Mouse (Mus musculus) embryonic facial prominence, embryonic 12.5 days (tissue): ENCODE results near the gene Aldh16a1. TPM values are rescaled to one million over a fixed set of nuclear protein-coding genes. Genes with fewer than 3 reads are reported as not detected.
"Not testable (repeated sequence)": the region's sequence is repeated elsewhere in the genome, so short reads cannot be mapped to it uniquely, and the experiment has no call there.

Source experiments
- ATAC-seq: fragments of 200-750 bp; cut with Nextera tagmentation; 2 replicates; pipeline ENCODE4 v1.8.0; 2017; ENCODE audit not compliant: insufficient number of reproducible peaks, insufficient read depth, low FRiP score, low TSS enrichment
- H3K27ac ChIP-seq: fragments of 300-500 bp; sonication (generic); 2 replicates; pipeline ENCODE4 v1.5.1; 2016; ENCODE audit warnings: mild to moderate bottlenecking
- H3K27me3 ChIP-seq: fragments of 300-500 bp; sonication (generic); 2 replicates; pipeline ENCODE4 v1.6.1; 2016; ENCODE audit warnings: mild to moderate bottlenecking, moderate library complexity
- H3K36me3 ChIP-seq: fragments of 300-500 bp; sonication (generic); 2 replicates; pipeline ENCODE4 v1.6.1; 2016; ENCODE audit warnings: mild to moderate bottlenecking
- H3K4me1 ChIP-seq: fragments of 300-500 bp; sonication (generic); 2 replicates; pipeline ENCODE4 v1.6.1; 2016
- H3K4me2 ChIP-seq: fragments of 300-500 bp; sonication (generic); replicated peaks from 2 replicates; pipeline ENCODE4 v1.6.1; 2016; ENCODE audit warnings: mild to moderate bottlenecking, moderate library complexity
- H3K4me3 ChIP-seq: fragments of 300-500 bp; sonication (generic); 2 replicates; pipeline ENCODE4 v1.5.1; 2016; ENCODE audit warnings: mild to moderate bottlenecking
- H3K9ac ChIP-seq: fragments of 300-500 bp; sonication (generic); 2 replicates; pipeline ENCODE4 v1.6.1; 2016; ENCODE audit warnings: mild to moderate bottlenecking, moderate library complexity
- H3K9me3 ChIP-seq: fragments of 300-500 bp; sonication (generic); 2 replicates; pipeline ENCODE4 v1.6.1; 2016; ENCODE audit warnings: mild to moderate bottlenecking, moderate library complexity
- WGBS: fragments of 180-500 bp; shearing (Covaris S2); methylation state at CpG from one replicate; pipeline ENCODE4 v1.1.7; 2016; 5-methylcytosine and 5-hydroxymethylcytosine counted together
- polyA plus RNA-seq: library from polyadenylated mRNA; unstranded; fragments of >200 nt; fragmentation: Nextera tagmentation; extraction: Ambion mirVana; gene quantifications from 2 replicates; pipeline ENCODE4 v1.2.1, GENCODE M21; 2016

The Aldh16a1 gene
- polyA plus RNA-seq, 1 experiment from 2014 or later: 43.8 TPM

DNA sequence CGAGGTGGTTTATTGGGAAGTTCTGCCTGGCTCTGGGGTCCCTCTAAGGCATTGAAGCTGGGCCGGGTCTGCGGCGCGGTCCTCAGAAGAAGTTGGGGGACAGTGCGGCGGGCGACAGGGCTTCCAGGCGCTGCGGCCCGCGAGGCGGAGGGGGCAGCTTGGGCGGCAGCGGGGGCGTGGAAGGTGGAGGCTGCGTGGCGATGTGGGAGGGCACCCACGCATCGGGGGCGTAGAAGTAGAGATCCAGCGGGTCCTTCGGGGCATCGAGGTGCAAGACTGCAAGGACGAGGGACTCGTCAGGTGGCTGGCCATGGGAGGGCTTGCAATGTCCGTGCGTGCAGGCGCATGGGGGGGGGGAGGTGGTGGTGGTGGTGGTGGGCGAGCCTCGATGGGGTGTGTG, 22.0 kb upstream of the Aldh16a1 start:
- H3K9ac ChIP-seq: 0 out of 2 replicates have a peak overlapping the region, but pooled peaks have one; percentile 10

GRCm38 (mm10) chr7:45175929-45176328, 21.5 kb upstream of the Aldh16a1 start:
- peaks cover 91% of the 10 kb centered on the region for H3K27me3 ChIP-seq
- 0 out of 2 replicates have a peak overlapping the region, but pooled peaks have one; percentile 10 for H3K9ac ChIP-seq
- 2% methylated on average over 23 of the region's 23 CpGs for WGBS
- no peaks in the 10 kb centered on the region for H3K36me3 ChIP-seq
- H3K4me3 ChIP-seq: peak overlapping the region; percentile 18
- H3K4me1 ChIP-seq: peaks cover 12% of the 10 kb centered on the region
- H3K27ac ChIP-seq: no peak overlapping the region
- no peak for ATAC-seq
- 0 out of 2 replicates have a peak, but pooled peaks cover under 1% of the 10 kb centered on the region for H3K9me3 ChIP-seq
- H3K4me2 ChIP-seq: peak overlapping the region; percentile 39

More for the DNA sequence above, 22.0 kb upstream of the Aldh16a1 start:
- Histone ChIP-seq H3K27me3 (peaks cover 92% of the 10 kb centered on the region), H3K36me3 (no peaks in the 10 kb centered on the region), H3K4me3 (peak overlapping the region; percentile 18), H3K9me3 (no peaks in the 10 kb centered on the region), H3K27ac (no peak overlapping the region), H3K4me1 (peaks cover 12% of the 10 kb centered on the region), H3K4me2 (peak overlapping the region; percentile 39)
- WGBS: 3% methylated on average over 31 of the region's 31 CpGs
- no peak for ATAC-seq

GRCm38 (mm10) chr7:45175398-45175797, 21.0 kb upstream of the Aldh16a1 start:
- no peak overlapping the region for H3K27ac ChIP-seq
- H3K4me2 ChIP-seq: no peak overlapping the region
- H3K9ac ChIP-seq: no peak overlapping the region
- 4% methylated on average over 13 of the region's 13 CpGs for WGBS
- H3K4me3 ChIP-seq: no peak overlapping the region
- H3K9me3 ChIP-seq: peaks cover 5% of the 10 kb centered on the region; the same call in 1 of the 2 replicates
- no peaks in the 10 kb centered on the region for H3K36me3 ChIP-seq
- peaks cover 91% of the 10 kb centered on the region for H3K27me3 ChIP-seq
- no peak for ATAC-seq
- peaks cover 12% of the 10 kb centered on the region for H3K4me1 ChIP-seq

DNA sequence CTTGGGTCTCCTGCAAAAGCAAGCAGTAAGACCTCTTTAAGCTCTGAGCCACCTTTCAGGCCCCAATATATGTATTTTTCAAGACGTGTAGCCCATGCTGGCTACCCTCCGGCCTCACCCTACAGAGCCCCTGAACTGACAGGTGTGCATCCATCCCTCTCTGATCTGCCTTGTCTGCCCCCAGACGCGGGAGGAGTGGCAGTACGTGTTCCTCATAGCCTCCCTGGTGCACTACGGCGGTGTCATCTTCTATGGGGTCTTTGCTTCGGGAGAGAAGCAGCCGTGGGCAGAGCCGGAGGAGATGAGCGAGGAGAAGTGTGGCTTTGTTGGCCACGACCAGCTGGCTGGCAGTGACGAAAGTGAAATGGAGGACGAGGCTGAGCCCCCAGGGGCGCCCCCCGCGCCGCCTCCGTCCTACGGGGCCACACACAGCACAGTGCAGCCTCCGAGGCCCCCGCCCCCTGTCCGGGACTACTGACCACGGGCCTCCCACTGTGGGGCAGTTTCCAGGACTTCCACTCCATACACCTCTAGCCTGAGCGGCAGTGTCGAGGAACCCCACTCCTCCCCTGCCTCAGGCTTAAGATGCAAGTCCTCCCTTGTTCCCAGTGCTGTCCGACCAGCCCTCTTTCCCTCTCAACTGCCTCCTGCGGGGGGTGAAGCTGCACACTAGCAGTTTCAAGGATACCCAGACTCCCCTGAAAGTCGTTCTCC, 20.3 kb upstream of the Aldh16a1 start:
- Histone ChIP-seq H3K4me2 (peak overlapping the region; percentile 14), H3K9me3 (peaks cover 11% of the 10 kb centered on the region), H3K9ac (no peak overlapping the region), H3K27me3 (peaks cover 90% of the 10 kb centered on the region), H3K4me1 (peaks cover 12% of the 10 kb centered on the region), H3K36me3 (no peaks in the 10 kb centered on the region), H3K27ac (no peak overlapping the region), H3K4me3 (no peak overlapping the region; the same call in 1 of the 2 replicates)
- WGBS: 2% methylated on average over 29 of the region's 29 CpGs
- ATAC-seq: no peak

DNA sequence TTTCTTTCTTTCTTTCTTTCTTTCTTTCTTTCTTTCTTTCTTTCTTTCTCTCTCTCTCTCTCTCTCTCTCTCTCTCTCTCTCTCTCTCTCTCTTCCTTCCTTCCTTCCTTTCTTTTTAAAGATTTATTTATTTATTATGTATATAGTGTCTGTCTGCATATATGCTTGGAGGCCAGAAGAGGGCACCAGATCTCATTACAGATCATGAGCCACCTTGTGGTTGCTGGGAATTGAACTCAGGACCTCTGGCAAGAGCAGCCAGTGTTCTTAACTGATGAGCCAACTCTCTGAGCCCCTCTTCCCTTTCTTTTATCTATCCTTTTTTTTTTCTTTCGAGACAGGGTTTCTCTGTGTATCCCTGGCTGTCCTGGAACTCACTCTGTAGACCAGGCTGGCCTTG, 19.4 kb upstream of the Aldh16a1 start:
- not testable (repeated sequence) for H3K27ac ChIP-seq, H3K36me3 ChIP-seq, H3K4me2 ChIP-seq, ATAC-seq, H3K9ac ChIP-seq, H3K4me3 ChIP-seq
- 42% methylated on average over 1 of the region's 1 CpGs for WGBS
- peaks cover 90% of the 10 kb centered on the region for H3K27me3 ChIP-seq
- peaks cover 21% of the 10 kb centered on the region for H3K9me3 ChIP-seq
- peaks cover 12% of the 10 kb centered on the region for H3K4me1 ChIP-seq

DNA sequence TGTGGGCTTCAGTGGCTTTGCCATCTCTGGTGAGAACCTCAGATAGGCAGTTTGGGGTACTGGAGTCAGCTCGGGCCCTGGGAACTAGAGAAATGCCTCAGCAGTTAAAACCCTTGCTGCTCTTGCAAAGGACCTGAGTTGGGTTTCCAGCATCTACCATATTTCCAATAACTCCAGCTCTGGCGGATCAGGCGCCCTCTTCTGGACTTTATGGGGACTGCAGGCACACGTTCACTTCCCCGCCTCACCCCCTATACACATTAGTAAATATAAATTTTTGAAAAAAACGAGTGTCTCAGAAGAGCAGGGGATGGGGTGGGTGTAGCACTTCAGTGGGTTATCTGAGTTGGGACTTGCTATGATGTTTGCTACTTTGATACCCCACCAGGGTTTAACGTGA, 18.6 kb upstream of the Aldh16a1 start:
- ATAC-seq: no peak
- Histone ChIP-seq H3K27ac (no peak overlapping the region), H3K4me3 (no peak overlapping the region), H3K4me1 (peaks cover 12% of the 10 kb centered on the region), H3K9ac (no peak overlapping the region), H3K27me3 (peaks cover 90% of the 10 kb centered on the region), H3K4me2 (no peak overlapping the region), H3K36me3 (no peaks in the 10 kb centered on the region), H3K9me3 (peaks cover 21% of the 10 kb centered on the region)
- WGBS: 58% methylated on average over 7 of the region's 7 CpGs

- H3K9me3 ChIP-seq: peaks cover 21% of the 10 kb centered on the region
- H3K36me3 ChIP-seq: no peaks in the 10 kb centered on the region
- H3K4me2 ChIP-seq: no peak overlapping the region
- 97% methylated on average over 3 of the region's 3 CpGs for WGBS
- no peaks in the 10 kb centered on the region for H3K4me1 ChIP-seq
- no peak overlapping the region for H3K4me3 ChIP-seq
- H3K27ac ChIP-seq: no peak overlapping the region
- H3K9ac ChIP-seq: no peak overlapping the region
- ATAC-seq: no peak
- peaks cover 89% of the 10 kb centered on the region for H3K27me3 ChIP-seq
Measured at GRCm38 (mm10) chr7:45169495-45169894, 15.1 kb upstream of the Aldh16a1 start.

GRCm38 (mm10) chr7:45168656-45169055, 14.3 kb upstream of the Aldh16a1 start:
- Histone ChIP-seq H3K36me3 (no peaks in the 10 kb centered on the region), H3K4me2 (no peak overlapping the region), H3K27ac (no peak overlapping the region), H3K4me3 (no peak overlapping the region), H3K9ac (no peak overlapping the region), H3K9me3 (peaks cover 21% of the 10 kb centered on the region), H3K4me1 (no peaks in the 10 kb centered on the region), H3K27me3 (peaks cover 90% of the 10 kb centered on the region)
- WGBS: 4% methylated on average over 24 of the region's 24 CpGs
- no peak for ATAC-seq

DNA sequence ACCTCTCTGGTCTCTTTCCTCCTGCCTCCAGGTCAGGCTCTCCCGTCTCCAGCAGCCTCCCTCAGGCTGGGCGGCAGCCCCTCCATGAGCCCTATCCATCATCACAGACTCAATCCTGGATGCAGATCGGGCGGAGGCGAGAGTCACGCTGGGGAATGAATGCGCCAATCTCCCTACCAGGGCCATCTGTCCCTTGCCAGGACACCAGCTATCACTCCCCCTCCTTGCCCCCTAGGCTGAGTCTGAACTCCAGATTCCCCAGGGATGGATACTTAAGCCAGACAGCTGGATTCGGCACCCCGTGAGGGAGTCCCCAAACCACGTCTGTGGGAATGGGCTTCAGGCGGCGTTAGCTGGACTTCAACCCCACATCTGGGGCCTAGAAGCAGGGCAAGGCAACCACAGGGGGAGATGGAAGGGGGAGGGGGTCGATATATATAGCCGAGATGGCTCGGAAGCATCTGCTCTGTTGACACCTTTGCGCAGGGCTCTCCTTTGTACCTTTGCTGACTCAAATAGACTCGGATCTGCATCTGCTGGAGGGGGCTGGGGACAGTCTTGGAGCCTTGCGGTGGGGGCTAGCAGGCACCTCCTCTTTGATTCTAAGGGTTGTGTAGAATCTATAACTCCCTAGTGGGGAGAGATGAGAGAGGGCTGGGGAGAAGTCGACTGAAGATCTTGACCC, 13.5 kb upstream of the Aldh16a1 start:
- Histone ChIP-seq H3K27ac (no peak overlapping the region), H3K9me3 (peaks cover 21% of the 10 kb centered on the region), H3K4me1 (no peaks in the 10 kb centered on the region), H3K4me3 (no peak overlapping the region), H3K4me2 (no peak overlapping the region), H3K27me3 (peaks cover 92% of the 10 kb centered on the region), H3K9ac (no peak overlapping the region), H3K36me3 (no peaks in the 10 kb centered on the region)
- ATAC-seq: no peak
- WGBS: 1% methylated on average over 19 of the region's 19 CpGs

DNA sequence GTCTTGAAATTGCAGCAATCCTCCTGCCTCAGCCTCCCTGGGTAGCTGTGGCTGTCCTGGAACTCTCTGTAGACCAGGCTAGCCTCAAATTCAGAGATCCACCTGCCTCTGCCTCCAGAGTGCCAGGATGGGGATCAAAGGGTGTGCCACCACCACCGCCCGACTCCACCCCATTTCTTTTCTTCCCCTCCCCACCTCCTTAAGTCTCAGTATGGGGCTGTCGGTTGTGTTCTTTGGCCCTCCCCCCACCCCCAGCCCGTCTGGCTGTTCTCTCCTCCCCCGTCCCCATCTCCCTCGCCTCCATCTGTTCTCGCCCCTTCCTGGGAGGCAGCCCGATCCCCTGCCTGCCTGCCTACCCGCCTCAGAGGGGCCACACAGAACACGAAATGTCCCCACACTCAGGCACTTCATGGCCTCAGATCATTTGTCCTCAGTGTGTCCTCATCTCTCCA, 12.6 kb upstream of the Aldh16a1 start:
- Histone ChIP-seq H3K36me3 (no peaks in the 10 kb centered on the region), H3K4me1 (peaks cover 4% of the 10 kb centered on the region; the same call in 1 of the 2 replicates), H3K27ac (no peak overlapping the region), H3K4me2 (no peak overlapping the region), H3K9ac (no peak overlapping the region), H3K27me3 (peaks cover 93% of the 10 kb centered on the region), H3K9me3 (peaks cover 21% of the 10 kb centered on the region), H3K4me3 (no peak overlapping the region)
- no peak for ATAC-seq
- WGBS: 26% methylated on average over 10 of the region's 10 CpGs

DNA sequence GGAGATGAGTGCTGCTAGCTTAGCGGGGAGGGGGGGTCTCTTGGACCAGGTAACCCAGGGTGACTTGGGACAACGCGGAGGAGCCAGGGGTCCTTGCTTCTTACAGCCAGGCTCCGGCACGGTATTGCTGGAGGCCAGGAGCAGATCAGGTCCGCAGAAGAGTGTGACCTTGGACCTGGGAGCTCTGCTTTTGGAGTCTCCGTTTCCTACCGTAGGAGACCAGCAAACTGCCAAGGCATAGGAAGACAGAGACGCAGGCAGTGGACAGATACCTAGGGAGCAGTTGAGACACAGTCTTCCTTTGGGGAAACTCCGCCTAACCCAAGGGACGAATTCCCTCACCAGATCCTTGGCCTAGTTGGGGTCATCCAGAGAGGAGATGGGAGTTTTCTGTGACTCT, 11.3 kb upstream of the Aldh16a1 start:
- H3K4me2 ChIP-seq: no peak overlapping the region
- WGBS: 45% methylated on average over 11 of the region's 11 CpGs
- no peak for ATAC-seq

GRCm38 (mm10) chr7:45164833-45165232, 10.4 kb upstream of the Aldh16a1 start:
- H3K27me3 ChIP-seq: peaks cover 74% of the 10 kb centered on the region
- peaks cover 14% of the 10 kb centered on the region for H3K36me3 ChIP-seq
- H3K9me3 ChIP-seq: peaks cover 11% of the 10 kb centered on the region
- H3K9ac ChIP-seq: no peak overlapping the region
- WGBS: 62% methylated on average over 5 of the region's 5 CpGs
- H3K4me1 ChIP-seq: peaks cover 4% of the 10 kb centered on the region; the same call in 1 of the 2 replicates
- ATAC-seq: no peak
- H3K4me2 ChIP-seq: no peak overlapping the region
- no peak overlapping the region for H3K4me3 ChIP-seq
- H3K27ac ChIP-seq: no peak overlapping the region

More for the DNA sequence above, 11.3 kb upstream of the Aldh16a1 start:
- Histone ChIP-seq H3K4me3 (no peak overlapping the region), H3K27me3 (peaks cover 82% of the 10 kb centered on the region), H3K4me1 (peaks cover 4% of the 10 kb centered on the region; the same call in 1 of the 2 replicates), H3K36me3 (0 out of 2 replicates have a peak, but pooled peaks cover 6% of the 10 kb centered on the region), H3K27ac (no peak overlapping the region), H3K9me3 (peaks cover 19% of the 10 kb centered on the region), H3K9ac (no peak overlapping the region)
